Mouse (Mus musculus) frontal cortex, adult 2 months (tissue): ENCODE results near the gene Abca3. TPM values are rescaled to one million over a fixed set of nuclear protein-coding genes. Genes with fewer than 3 reads are reported as not detected.

Experiments used
- DNase-seq, 2 experiments: peaks; one replicate each; pipeline ENCODE4 v3.0.0; 2022; ENCODE audit warnings: low spot score in 1 of 2; ENCODE audit errors: extremely low spot score in 1 of 2
- polyA plus RNA-seq: library from polyadenylated mRNA; depleted of rRNA; stranded (reverse); fragments of >200 nt; gene quantifications from 2 replicates; pipeline ENCODE4 v1.2.3, GENCODE M21; 2012; rRNA removed

Gene Abca3
- polyA plus RNA-seq = 44.7 and 47.6 TPM in 2 replicates

GRCm38 (mm10) chr17:24351760-24352357 is at the start of gene Abca3:
Gene Abca3 (plus strand): TSS chr17:24351950.
- DNase-seq = peak; percentile 94 to 98

- DNase-seq = peak in 1 of 2 experiments; percentile 46
Measured at GRCm38 (mm10) chr17:24307500-24307899, 44.2 kb upstream of the Abca3 start.

GRCm38 (mm10) chr17:24320826-24321225 is 30.9 kb upstream of the Abca3 start:
- peak; percentile 5 to 60 for DNase-seq

- DNase-seq = no peak
Measured at GRCm38 (mm10) chr17:24325051-24325450, 26.7 kb upstream of the Abca3 start.

- no peak for DNase-seq
Measured at GRCm38 (mm10) chr17:24327656-24328055, 24.1 kb upstream of the Abca3 start.

- no peak for DNase-seq
Measured at GRCm38 (mm10) chr17:24344672-24345071, 7.1 kb upstream of the Abca3 start.

GRCm38 (mm10) chr17:24346831-24347230 is 4.9 kb upstream of the Abca3 start:
- DNase-seq = no peak

- no peak for DNase-seq
Measured at GRCm38 (mm10) chr17:24349176-24349575, 2.6 kb upstream of the Abca3 start.

- DNase-seq = no peak
Measured at GRCm38 (mm10) chr17:24350926-24351759, 607 bp upstream of the Abca3 start, which contains the start of gene Abca17. Gene Abca17 (minus strand): TSS chr17:24351068.

GRCm38 (mm10) chr17:24352370-24353194 is 832 bp downstream of the Abca3 start:
- DNase-seq = peak in 1 of 2 experiments; percentile 20

- no peak for DNase-seq
Measured at GRCm38 (mm10) chr17:24353960-24354359, 2.2 kb downstream of the Abca3 start.

- no peak for DNase-seq
Measured at GRCm38 (mm10) chr17:24355284-24355683, 3.5 kb downstream of the Abca3 start.

GRCm38 (mm10) chr17:24359006-24359405 is 7.3 kb downstream of the Abca3 start:
- no peak for DNase-seq

- DNase-seq = no peak
Measured at GRCm38 (mm10) chr17:24359903-24360302, 8.2 kb downstream of the Abca3 start.

- no peak for DNase-seq
Measured at GRCm38 (mm10) chr17:24360841-24361240, 9.1 kb downstream of the Abca3 start.

- DNase-seq = no peak
Measured at GRCm38 (mm10) chr17:24361291-24361690, 9.5 kb downstream of the Abca3 start.

GRCm38 (mm10) chr17:24362527-24362926 is 10.8 kb downstream of the Abca3 start:
- no peak for DNase-seq

GRCm38 (mm10) chr17:24364461-24364860 is 12.7 kb downstream of the Abca3 start:
- DNase-seq = no peak

- no peak for DNase-seq
Measured at GRCm38 (mm10) chr17:24365863-24366262, 14.1 kb downstream of the Abca3 start.

GRCm38 (mm10) chr17:24375094-24375712 is 23.5 kb downstream of the Abca3 start:
- no peak for DNase-seq

- no peak for DNase-seq
Measured at GRCm38 (mm10) chr17:24375886-24376285, 24.1 kb downstream of the Abca3 start.
